Mouse (Mus musculus) testis, adult 2 months (tissue): ENCODE data around the gene Cfap100.

Experiments
- CTCF ChIP-seq: fragments of 200-500 bp; IDR thresholded peaks from 2 replicates; pipeline ENCODE4 v1.5.1; 2012; ENCODE audit warnings: low read depth, mild to moderate bottlenecking, inconsistent platforms, low read length, moderate library complexity; ENCODE audit not compliant: control insufficient read depth, insufficient read depth, insufficient replicate concordance
- POLR2A ChIP-seq: fragments of 200-500 bp; IDR thresholded peaks from 2 replicates; pipeline ENCODE4 v1.6.1; 2012; ENCODE audit warnings: low read depth, mild to moderate bottlenecking, inconsistent platforms, low read length, moderate library complexity; ENCODE audit not compliant: control insufficient read depth

GRCm38 (mm10) chr6:90434687-90435086 is 6.1 kb upstream of the Cfap100 start:
- TF ChIP-seq POLR2A (no peak), CTCF (no peak)
